Mouse (Mus musculus) kidney, postnatal 0 days (tissue): Measurements from ENCODE around the gene Rnf24. TPM values are rescaled to one million over a fixed set of nuclear protein-coding genes. Genes with fewer than 3 reads are reported as not detected.
A peak's percentile ranks its signal among the peaks of the same experiment; 100 is the strongest.

ENCODE experiments used
- ATAC-seq: fragments of 200-750 bp; cut with Nextera tagmentation; replicated peaks from 2 replicates; pipeline ENCODE4 v1.8.0; 2017; ENCODE audit warnings: low read depth, moderate number of reproducible peaks, moderate TSS enrichment, moderate library complexity; ENCODE audit not compliant: low FRiP score
- DNase-seq: peaks from one replicate; pipeline ENCODE4 v3.0.0-alpha.2; 2016; ENCODE audit warnings: low spot score
- H3K27ac ChIP-seq: fragments of 300-500 bp; sonication (generic); 2 replicates; pipeline ENCODE4 v1.5.1; 2014; ENCODE audit warnings: mild to moderate bottlenecking
- H3K27me3 ChIP-seq: fragments of 300-500 bp; sonication (generic); 2 replicates; pipeline ENCODE4 v1.6.1; 2014; ENCODE audit warnings: low read length, mixed read lengths; ENCODE audit not compliant: insufficient read depth
- H3K36me3 ChIP-seq: fragments of 300-500 bp; sonication (generic); 2 replicates; pipeline ENCODE4 v1.6.1; 2014; ENCODE audit warnings: low read length, mixed read lengths; ENCODE audit not compliant: insufficient read depth
- H3K4me1 ChIP-seq: fragments of 300-500 bp; sonication (generic); replicated peaks from 2 replicates; pipeline ENCODE4 v1.6.1; 2014; ENCODE audit warnings: antibody characterized with exemption, low read length, mixed read lengths; ENCODE audit not compliant: insufficient read depth
- H3K4me2 ChIP-seq: fragments of 300-500 bp; sonication (generic); 2 replicates; pipeline ENCODE4 v1.6.1; 2014; ENCODE audit warnings: mild to moderate bottlenecking, low read length, moderate library complexity, mixed read lengths
- H3K4me3 ChIP-seq: fragments of 300-500 bp; sonication (generic); replicated peaks from 2 replicates; pipeline ENCODE4 v1.5.1; 2014; ENCODE audit warnings: low read depth, low read length
- H3K9ac ChIP-seq: fragments of 300-500 bp; sonication (generic); 2 replicates; pipeline ENCODE4 v1.6.1; 2014; ENCODE audit warnings: low read depth, low read length
- H3K9me3 ChIP-seq: fragments of 300-500 bp; sonication (generic); replicated peaks from 2 replicates; pipeline ENCODE4 v1.6.1; 2016; ENCODE audit warnings: low read length, inconsistent platforms, mixed read lengths
- CTCF ChIP-seq: IDR thresholded peaks from 2 replicates; pipeline ENCODE4 v1.5.1; 2016; ENCODE audit warnings: antibody characterized with exemption, low read depth, mild to moderate bottlenecking, moderate library complexity
- WGBS: fragments of 180-500 bp; shearing (Covaris S2); extraction: QIAGEN DNeasy Blood & Tissue Kit; methylation state at CpG from one replicate; pipeline ENCODE4 v1.1.7; 2014; 5-methylcytosine and 5-hydroxymethylcytosine counted together
- polyA plus RNA-seq: library from polyadenylated mRNA; unstranded; fragments of >200 nt; fragmentation: Nextera tagmentation; extraction: Ambion mirVana; gene quantifications from 2 replicates; pipeline ENCODE4 v1.2.1, GENCODE M21; 2015

The Rnf24 gene
- polyA plus RNA-seq, 1 experiment from 2014 or later, result 2.9 TPM

GRCm38 (mm10) chr2:131281596-131281995 lies 71.1 kb downstream of the Rnf24 start:
- Histone ChIP-seq H3K9ac (no peak overlapping the region), H3K27ac (no peak overlapping the region), H3K27me3 (no peaks in the 10 kb centered on the region), H3K4me2 (no peak overlapping the region), H3K9me3 (no peaks in the 10 kb centered on the region), H3K36me3 (peaks cover 41% of the 10 kb centered on the region), H3K4me3 (no peak overlapping the region), H3K4me1 (no peaks in the 10 kb centered on the region)
- no peak for DNase-seq
- ATAC-seq, result no peak
- WGBS, result 97% methylated on average over 1 of the region's 1 CpGs
- TF ChIP-seq CTCF, result no peak

DNA sequence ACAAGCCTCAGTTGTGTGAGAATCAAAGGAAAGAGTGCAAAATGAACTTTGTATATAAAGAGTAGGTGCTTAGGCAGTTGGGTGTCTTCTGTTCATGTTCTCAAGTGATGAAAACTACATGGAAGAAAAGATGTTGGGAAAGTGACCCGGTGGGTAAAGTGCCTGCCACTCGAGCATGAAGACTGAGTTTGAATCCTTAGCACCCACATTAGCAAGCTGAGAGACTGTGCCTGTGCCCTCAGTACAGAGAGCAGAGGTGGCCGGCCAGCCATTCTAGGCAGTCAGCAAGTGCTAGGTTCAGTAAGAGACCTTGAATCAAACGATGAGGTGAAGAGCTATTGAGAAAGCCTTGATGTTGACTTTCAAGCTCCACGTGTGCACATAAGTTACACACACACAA lies 76.0 kb downstream of the Rnf24 start:
- H3K27ac ChIP-seq, result no peak overlapping the region
- no peak overlapping the region for H3K4me2 ChIP-seq
- no peak for ATAC-seq
- H3K9me3 ChIP-seq, result no peaks in the 10 kb centered on the region
- no peaks in the 10 kb centered on the region for H3K4me1 ChIP-seq
- no peak for DNase-seq
- TF ChIP-seq CTCF, result no peak
- no peak overlapping the region for H3K9ac ChIP-seq
- WGBS, result 95% methylated on average over 5 of the region's 5 CpGs
- no peak overlapping the region for H3K4me3 ChIP-seq
- H3K27me3 ChIP-seq, result no peaks in the 10 kb centered on the region
- peaks cover 56% of the 10 kb centered on the region for H3K36me3 ChIP-seq

- Histone ChIP-seq H3K4me3 (no peak overlapping the region), H3K27me3 (no peaks in the 10 kb centered on the region), H3K9ac (no peak overlapping the region), H3K27ac (no peak overlapping the region), H3K36me3 (peaks cover 44% of the 10 kb centered on the region), H3K9me3 (no peaks in the 10 kb centered on the region), H3K4me2 (no peak overlapping the region), H3K4me1 (no peaks in the 10 kb centered on the region)
- no peak for TF ChIP-seq CTCF
- 96% methylated on average over 3 of the region's 3 CpGs for WGBS
- no peak for ATAC-seq
- DNase-seq, result no peak
Measured at GRCm38 (mm10) chr2:131275493-131275892, 77.2 kb downstream of the Rnf24 start.

- 70% methylated on average over 2 of the region's 2 CpGs for WGBS
- Histone ChIP-seq H3K9ac (0 out of 2 replicates have a peak overlapping the region, but pooled peaks have one; percentile 8), H3K36me3 (no peaks in the 10 kb centered on the region), H3K4me1 (no peaks in the 10 kb centered on the region), H3K4me3 (no peak overlapping the region), H3K27me3 (no peaks in the 10 kb centered on the region), H3K9me3 (no peaks in the 10 kb centered on the region), H3K4me2 (no peak overlapping the region), H3K27ac (no peak overlapping the region)
- DNase-seq (no peak), ATAC-seq (no peak)
- TF ChIP-seq CTCF, result no peak
Measured at GRCm38 (mm10) chr2:131265056-131265455, 87.6 kb downstream of the Rnf24 start.

DNA sequence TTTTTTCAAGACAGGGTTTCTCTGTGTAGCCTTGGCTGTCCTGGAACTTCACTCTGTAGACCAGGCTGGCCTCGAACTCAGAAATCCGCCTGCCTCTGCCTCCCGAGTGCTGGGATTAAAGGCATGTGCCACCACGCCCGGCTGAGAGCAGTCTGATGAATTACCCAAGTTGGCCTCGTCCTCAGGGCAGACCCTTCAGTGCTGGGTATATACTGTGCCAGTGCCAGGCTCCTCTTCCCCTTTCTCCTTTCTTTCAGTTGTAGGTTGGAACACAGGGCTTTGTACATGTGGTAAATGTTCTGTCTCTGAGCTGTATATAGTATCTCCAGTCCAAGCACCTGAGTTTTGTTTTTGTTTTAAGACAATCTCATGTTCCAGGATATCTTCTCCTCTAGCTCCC lies 88.7 kb downstream of the Rnf24 start:
- 50% methylated on average over 6 of the region's 6 CpGs for WGBS
- DNase-seq, result no peak
- Histone ChIP-seq H3K9me3 (no peaks in the 10 kb centered on the region), H3K4me1 (no peaks in the 10 kb centered on the region), H3K36me3 (no peaks in the 10 kb centered on the region), H3K4me3 (no peak overlapping the region), H3K4me2 (peak overlapping the region; percentile 76), H3K9ac (no peak overlapping the region), H3K27me3 (no peaks in the 10 kb centered on the region), H3K27ac (no peak overlapping the region)
- no peak for ATAC-seq
- no peak for TF ChIP-seq CTCF

GRCm38 (mm10) chr2:131262680-131263670 lies 89.7 kb downstream of the Rnf24 start:
- ATAC-seq (peak; percentile 81), DNase-seq (peak; percentile 79)
- Histone ChIP-seq H3K4me1 (no peaks in the 10 kb centered on the region), H3K9me3 (no peaks in the 10 kb centered on the region), H3K27me3 (no peaks in the 10 kb centered on the region), H3K4me3 (peak overlapping the region; percentile 90), H3K36me3 (no peaks in the 10 kb centered on the region), H3K27ac (peak overlapping the region; percentile 99), H3K9ac (peak overlapping the region; percentile 97), H3K4me2 (peak overlapping the region; percentile 76)
- WGBS, result under 1% methylated on average over 56 of the region's 59 CpGs
- no peak for TF ChIP-seq CTCF
